Mouse (Mus musculus): ENCODE data around the gene 4930590J08Rik. TPM values are rescaled to one million over a fixed set of nuclear protein-coding genes. Genes with fewer than 3 reads are reported as not detected.

Gene 4930590J08Rik
- polyA plus RNA-seq, 1 experiment from 2014 or later, result 0.35 TPM

DNA sequence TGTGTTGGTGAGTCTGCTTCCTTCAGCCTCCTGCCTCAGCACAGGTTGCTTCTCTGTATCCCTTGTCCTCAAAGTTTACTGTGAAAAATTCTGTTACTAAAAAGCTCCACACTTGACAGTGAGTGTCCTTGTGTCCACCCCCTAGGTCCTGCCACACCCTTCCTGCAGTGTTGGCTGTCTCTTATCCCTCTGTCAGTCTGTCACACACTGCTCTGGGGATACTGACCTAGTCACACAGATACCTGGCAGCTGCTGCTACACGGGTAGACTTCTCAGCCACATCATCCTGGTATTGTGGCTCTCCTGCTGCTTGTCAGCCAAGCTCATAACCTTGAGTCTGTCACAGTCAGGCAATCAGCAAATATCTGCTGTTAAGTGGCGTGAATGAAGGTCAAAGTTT, 90.2 kb downstream of the 4930590J08Rik start:
- WGBS, result 90% methylated on average over 2 of the region's 2 CpGs
- no peaks in the 10 kb centered on the region for H3K27me3 ChIP-seq (ENCODE audit: control insufficient read depth, insufficient read depth, low read length)
- no peak overlapping the region for H3K4me3 ChIP-seq (ENCODE audit: low read depth, low read length)
- H3K9ac ChIP-seq (replicated peaks; ENCODE audit: low read length), result no peak overlapping the region
- H3K4me1 ChIP-seq (ENCODE audit: control insufficient read depth, insufficient read depth, low read length), result no peaks in the 10 kb centered on the region
- no peak for ATAC-seq (replicated peaks; ENCODE audit: insufficient number of reproducible peaks, low FRiP score, low TSS enrichment, low read depth)
- no peak for DNase-seq (ENCODE audit: low spot score)
- no peak overlapping the region for H3K4me2 ChIP-seq (ENCODE audit: low read depth, low read length)
- H3K9me3 ChIP-seq (replicated peaks; ENCODE audit: control insufficient read depth, low read length), result no peaks in the 10 kb centered on the region
- no peak overlapping the region for H3K27ac ChIP-seq (replicated peaks; ENCODE audit: low read depth, low read length)
- H3K36me3 ChIP-seq (replicated peaks; ENCODE audit: control insufficient read depth, insufficient read depth, low read depth, low read length), result no peaks in the 10 kb centered on the region

DNA sequence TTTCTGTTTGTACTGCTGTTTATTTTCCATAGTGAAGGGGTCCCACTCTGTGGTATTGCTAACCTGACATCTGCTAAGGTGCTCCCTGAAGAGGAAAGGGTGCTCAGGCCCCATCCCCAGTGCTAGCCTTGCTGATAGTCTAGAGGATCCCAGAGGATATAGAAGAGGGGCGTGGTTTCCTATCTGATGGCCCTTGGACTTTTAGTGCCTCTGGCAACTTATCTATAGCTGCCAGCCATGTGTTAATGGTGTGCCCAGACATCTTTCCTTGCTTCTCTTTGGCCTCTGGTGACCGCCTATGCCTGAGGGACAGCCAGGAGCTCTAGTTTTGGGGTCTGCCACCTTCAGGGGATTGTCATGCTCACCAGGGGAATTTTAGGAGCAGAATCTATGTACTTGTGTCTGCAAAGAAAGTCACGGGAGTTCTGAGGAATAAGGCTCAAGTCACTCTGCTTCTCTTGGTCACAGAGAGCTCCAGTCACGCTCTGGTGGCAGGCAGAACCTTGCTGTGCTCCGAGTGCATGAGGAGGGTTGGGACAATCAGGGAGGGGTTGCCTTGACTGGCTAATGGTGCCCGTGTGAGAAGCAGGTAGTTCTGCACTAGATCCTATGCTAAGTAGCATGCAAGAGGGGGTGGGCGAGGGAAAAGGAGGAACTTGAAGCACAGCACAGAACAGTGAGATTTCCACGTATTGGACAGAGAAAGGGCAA, 91.3 kb downstream of the 4930590J08Rik start:
- no peak overlapping the region for H3K4me2 ChIP-seq (ENCODE audit: low read depth, low read length)
- DNase-seq (ENCODE audit: low spot score) (no peak), ATAC-seq (replicated peaks; ENCODE audit: insufficient number of reproducible peaks, low FRiP score, low TSS enrichment, low read depth) (no peak)
- no peak overlapping the region for H3K27ac ChIP-seq (replicated peaks; ENCODE audit: low read depth, low read length)
- no peaks in the 10 kb centered on the region for H3K4me1 ChIP-seq (ENCODE audit: control insufficient read depth, insufficient read depth, low read length)
- H3K4me3 ChIP-seq (ENCODE audit: low read depth, low read length), result no peak overlapping the region
- no peaks in the 10 kb centered on the region for H3K9me3 ChIP-seq (replicated peaks; ENCODE audit: control insufficient read depth, low read length)
- WGBS, result 70% methylated on average over 8 of the region's 8 CpGs
- no peaks in the 10 kb centered on the region for H3K27me3 ChIP-seq (ENCODE audit: control insufficient read depth, insufficient read depth, low read length)
- H3K36me3 ChIP-seq (replicated peaks; ENCODE audit: control insufficient read depth, insufficient read depth, low read depth, low read length), result no peaks in the 10 kb centered on the region
- H3K9ac ChIP-seq (replicated peaks; ENCODE audit: low read length), result no peak overlapping the region

DNA sequence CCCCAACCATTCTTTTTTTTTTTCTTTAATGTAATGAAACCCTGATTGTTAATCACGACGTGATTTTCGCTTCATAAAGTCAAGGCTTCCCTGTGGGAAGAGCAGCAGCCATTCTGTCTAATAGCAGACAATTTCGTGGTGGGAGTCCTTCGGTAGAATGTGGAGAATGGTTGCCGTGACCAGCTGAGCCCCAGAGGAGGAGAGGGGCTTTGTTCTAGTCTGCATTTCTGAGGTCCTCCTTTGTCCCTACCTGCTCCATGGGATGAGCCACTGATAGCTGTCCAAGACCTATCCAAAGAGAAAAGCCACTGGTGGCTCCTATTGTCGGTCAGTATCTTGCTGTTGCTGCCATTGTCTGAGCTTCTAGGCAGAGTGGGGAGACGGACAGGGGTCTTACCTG, 93.5 kb downstream of the 4930590J08Rik start:
- ATAC-seq (replicated peaks; ENCODE audit: insufficient number of reproducible peaks, low FRiP score, low TSS enrichment, low read depth), result no peak
- Histone ChIP-seq H3K4me2 (ENCODE audit: low read depth, low read length) (no peak overlapping the region), H3K27ac (replicated peaks; ENCODE audit: low read depth, low read length) (no peak overlapping the region), H3K9me3 (replicated peaks; ENCODE audit: control insufficient read depth, low read length) (no peaks in the 10 kb centered on the region), H3K4me1 (ENCODE audit: control insufficient read depth, insufficient read depth, low read length) (no peaks in the 10 kb centered on the region), H3K27me3 (ENCODE audit: control insufficient read depth, insufficient read depth, low read length) (no peaks in the 10 kb centered on the region), H3K36me3 (replicated peaks; ENCODE audit: control insufficient read depth, insufficient read depth, low read depth, low read length) (no peaks in the 10 kb centered on the region), H3K4me3 (ENCODE audit: low read depth, low read length) (no peak overlapping the region), H3K9ac (replicated peaks; ENCODE audit: low read length) (no peak overlapping the region)
- DNase-seq (ENCODE audit: low spot score), result no peak
- 75% methylated on average over 8 of the region's 8 CpGs for WGBS

Other genes starting within 250 kb of the 4930590J08Rik start
- 35.3 and 40.6 TPM in 2 replicates for gene Slc6a6, start 218.8 kb upstream of the 4930590J08Rik start, polyA plus RNA-seq (2014; fragmentation: Nextera tagmentation; extraction: Ambion mirVana)
- gene Grip2, start 75.6 kb upstream of the 4930590J08Rik start, polyA plus RNA-seq (2014; fragmentation: Nextera tagmentation; extraction: Ambion mirVana), result 0.06 and 0.14 TPM in 2 replicates
- gene Ccdc174, start 24.8 kb upstream of the 4930590J08Rik start, polyA plus RNA-seq (2014; fragmentation: Nextera tagmentation; extraction: Ambion mirVana), result 49.0 and 52.1 TPM in 2 replicates
- 3.8 and 4.8 TPM in 2 replicates for gene Fgd5, start 76.1 kb downstream of the 4930590J08Rik start, polyA plus RNA-seq (2014; fragmentation: Nextera tagmentation; extraction: Ambion mirVana)
- gene Nr2c2, start 188.6 kb downstream of the 4930590J08Rik start, polyA plus RNA-seq (2014; fragmentation: Nextera tagmentation; extraction: Ambion mirVana), result 16.2 and 18.5 TPM in 2 replicates

Data from embryonic facial prominence, embryonic 11.5 days (tissue).